Mouse (Mus musculus) heart, embryonic 10.5 days (tissue): ENCODE measurements around the gene Mad1l1. TPM values are rescaled to one million over a fixed set of nuclear protein-coding genes. Genes with fewer than 3 reads are reported as not detected.

Source experiments
- DNase-seq: peaks from one replicate; pipeline ENCODE4 v3.0.0-alpha.2; 2017; ENCODE audit warnings: low spot score
- H3K27ac ChIP-seq: fragments of 300-500 bp; sonication (generic); 2 replicates; pipeline ENCODE4 v1.5.1; 2016; ENCODE audit warnings: mild to moderate bottlenecking
- H3K27me3 ChIP-seq: fragments of 300-500 bp; sonication (generic); 2 replicates; pipeline ENCODE4 v1.6.1; 2016; ENCODE audit warnings: mild to moderate bottlenecking; ENCODE audit not compliant: poor library complexity, insufficient read depth, severe bottlenecking
- H3K36me3 ChIP-seq: fragments of 300-500 bp; sonication (generic); 2 replicates; pipeline ENCODE4 v1.6.1; 2016; ENCODE audit warnings: mild to moderate bottlenecking, moderate library complexity
- H3K4me1 ChIP-seq: fragments of 300-500 bp; sonication (generic); 2 replicates; pipeline ENCODE4 v1.6.1; 2016; ENCODE audit warnings: mild to moderate bottlenecking
- H3K4me3 ChIP-seq: fragments of 300-500 bp; sonication (generic); 2 replicates; pipeline ENCODE4 v1.5.1; 2016; ENCODE audit warnings: mild to moderate bottlenecking, moderate library complexity
- H3K9me3 ChIP-seq: fragments of 300-500 bp; sonication (generic); 2 replicates; pipeline ENCODE4 v1.6.1; 2016; ENCODE audit warnings: mild to moderate bottlenecking, moderate library complexity
- WGBS: fragments of 180-500 bp; shearing (Covaris S2); methylation state at CpG from one replicate; pipeline ENCODE4 v1.1.7; 2016; 5-methylcytosine and 5-hydroxymethylcytosine counted together
- polyA plus RNA-seq: library from polyadenylated mRNA; unstranded; fragments of >200 nt; fragmentation: Nextera tagmentation; extraction: Ambion mirVana; gene quantifications from 2 replicates; pipeline ENCODE4 v1.2.1, GENCODE M21; 2016

The Mad1l1 gene
- polyA plus RNA-seq, 1 experiment from 2014 or later = 43.5 TPM

- Histone ChIP-seq H3K4me1 (no peaks in the 10 kb centered on the region), H3K4me3 (no peak overlapping the region), H3K27me3 (peaks cover 29% of the 10 kb centered on the region; the same call in 1 of the 2 replicates), H3K27ac (no peak overlapping the region), H3K36me3 (peaks cover 8% of the 10 kb centered on the region), H3K9me3 (no peaks in the 10 kb centered on the region)
- DNase-seq = no peak
- WGBS = 82% methylated on average over 6 of the region's 6 CpGs
Observed at GRCm38 (mm10) chr5:140249359-140250062, 71.8 kb downstream of the Mad1l1 start.

GRCm38 (mm10) chr5:140248101-140248500, 73.3 kb downstream of the Mad1l1 start:
- Histone ChIP-seq H3K9me3 (no peaks in the 10 kb centered on the region), H3K4me1 (no peaks in the 10 kb centered on the region), H3K27me3 (peaks cover 15% of the 10 kb centered on the region; the same call in 1 of the 2 replicates), H3K4me3 (no peak overlapping the region), H3K36me3 (peaks cover 6% of the 10 kb centered on the region), H3K27ac (no peak overlapping the region)
- 71% methylated on average over 2 of the region's 2 CpGs for WGBS
- no peak for DNase-seq

- Histone ChIP-seq H3K36me3 (no peaks in the 10 kb centered on the region), H3K27me3 (peaks cover 4% of the 10 kb centered on the region; the same call in 1 of the 2 replicates), H3K9me3 (no peaks in the 10 kb centered on the region), H3K4me3 (no peak overlapping the region), H3K27ac (no peak overlapping the region), H3K4me1 (peaks cover 8% of the 10 kb centered on the region)
- no peak for DNase-seq
- WGBS = 78% methylated on average over 3 of the region's 3 CpGs
Observed at GRCm38 (mm10) chr5:140240235-140240634, 81.1 kb downstream of the Mad1l1 start.

- H3K4me3 ChIP-seq = no peak overlapping the region
Observed at GRCm38 (mm10) chr5:140238880-140239279, 82.5 kb downstream of the Mad1l1 start.

GRCm38 (mm10) chr5:140230818-140231217, 90.5 kb downstream of the Mad1l1 start:
- WGBS = 86% methylated on average over 6 of the region's 6 CpGs
- Histone ChIP-seq H3K4me1 (no peaks in the 10 kb centered on the region; the same call in 1 of the 2 replicates), H3K36me3 (no peaks in the 10 kb centered on the region), H3K27me3 (0 out of 2 replicates have a peak, but pooled peaks cover 6% of the 10 kb centered on the region), H3K4me3 (no peak overlapping the region), H3K27ac (no peak overlapping the region), H3K9me3 (no peaks in the 10 kb centered on the region)
- DNase-seq = no peak

More at GRCm38 (mm10) chr5:140238880-140239279, 82.5 kb downstream of the Mad1l1 start:
- Histone ChIP-seq H3K36me3 (no peaks in the 10 kb centered on the region), H3K27ac (no peak overlapping the region), H3K4me1 (peaks cover 8% of the 10 kb centered on the region), H3K27me3 (peaks cover 10% of the 10 kb centered on the region; the same call in 1 of the 2 replicates), H3K9me3 (no peaks in the 10 kb centered on the region)
- WGBS = 68% methylated on average over 3 of the region's 3 CpGs
- no peak for DNase-seq

- WGBS = 86% methylated on average over 3 of the region's 3 CpGs
- no peak for DNase-seq
- no peaks in the 10 kb centered on the region for H3K4me1 ChIP-seq
Observed at GRCm38 (mm10) chr5:140228306-140228705, 93.0 kb downstream of the Mad1l1 start.

GRCm38 (mm10) chr5:140226871-140227270, 94.5 kb downstream of the Mad1l1 start:
- Histone ChIP-seq H3K4me3 (no peak overlapping the region), H3K4me1 (no peaks in the 10 kb centered on the region), H3K36me3 (peaks cover 3% of the 10 kb centered on the region; the same call in 1 of the 2 replicates), H3K27ac (no peak overlapping the region), H3K9me3 (no peaks in the 10 kb centered on the region), H3K27me3 (peaks cover 5% of the 10 kb centered on the region)
- no peak for DNase-seq
- WGBS = 82% methylated on average over 3 of the region's 3 CpGs

More at GRCm38 (mm10) chr5:140228306-140228705, 93.0 kb downstream of the Mad1l1 start:
- no peak overlapping the region for H3K27ac ChIP-seq
- H3K27me3 ChIP-seq = peaks cover 5% of the 10 kb centered on the region; the same call in 1 of the 2 replicates
- no peaks in the 10 kb centered on the region for H3K36me3 ChIP-seq
- no peaks in the 10 kb centered on the region for H3K9me3 ChIP-seq
- no peak overlapping the region for H3K4me3 ChIP-seq

GRCm38 (mm10) chr5:140225881-140226280, 95.5 kb downstream of the Mad1l1 start:
- Histone ChIP-seq H3K9me3 (no peaks in the 10 kb centered on the region), H3K36me3 (peaks cover 3% of the 10 kb centered on the region; the same call in 1 of the 2 replicates), H3K4me3 (no peak overlapping the region), H3K27me3 (peaks cover 5% of the 10 kb centered on the region), H3K4me1 (no peaks in the 10 kb centered on the region), H3K27ac (no peak overlapping the region)
- 87% methylated on average over 2 of the region's 2 CpGs for WGBS
- no peak for DNase-seq

GRCm38 (mm10) chr5:140225103-140225502, 96.2 kb downstream of the Mad1l1 start:
- H3K4me3 ChIP-seq = no peak overlapping the region
- H3K9me3 ChIP-seq = no peaks in the 10 kb centered on the region
- peaks cover 11% of the 10 kb centered on the region for H3K27me3 ChIP-seq
- no peak overlapping the region for H3K27ac ChIP-seq
- DNase-seq = no peak
- H3K4me1 ChIP-seq = no peaks in the 10 kb centered on the region
- peaks cover 3% of the 10 kb centered on the region; the same call in 1 of the 2 replicates for H3K36me3 ChIP-seq
- WGBS = 89% methylated on average over 2 of the region's 2 CpGs

- no peak overlapping the region for H3K27ac ChIP-seq
- WGBS = 89% methylated on average over 20 of the region's 20 CpGs
Observed at GRCm38 (mm10) chr5:140223070-140224053, 98.0 kb downstream of the Mad1l1 start.

GRCm38 (mm10) chr5:140221016-140221650, 100.2 kb downstream of the Mad1l1 start:
- Histone ChIP-seq H3K27ac (no peak overlapping the region), H3K4me3 (no peak overlapping the region), H3K9me3 (no peaks in the 10 kb centered on the region), H3K27me3 (peaks cover 12% of the 10 kb centered on the region), H3K36me3 (peaks cover 3% of the 10 kb centered on the region; the same call in 1 of the 2 replicates), H3K4me1 (peaks cover 15% of the 10 kb centered on the region)
- 77% methylated on average over 3 of the region's 3 CpGs for WGBS
- DNase-seq = no peak

More at GRCm38 (mm10) chr5:140223070-140224053, 98.0 kb downstream of the Mad1l1 start:
- Histone ChIP-seq H3K4me3 (no peak overlapping the region), H3K36me3 (peaks cover 3% of the 10 kb centered on the region; the same call in 1 of the 2 replicates), H3K27me3 (peaks cover 12% of the 10 kb centered on the region), H3K4me1 (no peaks in the 10 kb centered on the region), H3K9me3 (no peaks in the 10 kb centered on the region)
- no peak for DNase-seq

- WGBS = 84% methylated on average over 1 of the region's 1 CpGs
Observed at GRCm38 (mm10) chr5:140219252-140219651, 102.1 kb downstream of the Mad1l1 start.

More at GRCm38 (mm10) chr5:140219252-140219651, 102.1 kb downstream of the Mad1l1 start:
- Histone ChIP-seq H3K36me3 (peaks cover 3% of the 10 kb centered on the region; the same call in 1 of the 2 replicates), H3K27ac (no peak overlapping the region), H3K9me3 (no peaks in the 10 kb centered on the region), H3K4me3 (no peak overlapping the region), H3K27me3 (peaks cover 20% of the 10 kb centered on the region), H3K4me1 (peaks cover 15% of the 10 kb centered on the region)
- no peak for DNase-seq
